Mouse (Mus musculus) heart, embryonic 16.5 days (tissue): ENCODE measurements around the gene Tpk1. TPM values are rescaled to one million over a fixed set of nuclear protein-coding genes. Genes with fewer than 3 reads are reported as not detected.

ENCODE experiments used
- ATAC-seq: fragments of 200-750 bp; cut with Nextera tagmentation; replicated peaks from 2 replicates; pipeline ENCODE4 v1.8.0; 2017; ENCODE audit warnings: moderate number of reproducible peaks; ENCODE audit not compliant: insufficient read depth, low FRiP score; ENCODE audit errors: extremely low read depth
- H3K27ac ChIP-seq: fragments of 300-500 bp; sonication (generic); 2 replicates; pipeline ENCODE4 v1.5.1; 2014; ENCODE audit warnings: mild to moderate bottlenecking, low read length, control low read depth, moderate library complexity
- H3K27me3 ChIP-seq: fragments of 300-500 bp; sonication (generic); 2 replicates; pipeline ENCODE4 v1.6.1; 2014; ENCODE audit warnings: low read length, mixed read lengths; ENCODE audit not compliant: control insufficient read depth, insufficient read depth
- H3K36me3 ChIP-seq: fragments of 300-500 bp; sonication (generic); 2 replicates; pipeline ENCODE4 v1.6.1; 2014; ENCODE audit not compliant: control insufficient read depth, insufficient read depth
- H3K4me1 ChIP-seq: fragments of 300-500 bp; sonication (generic); 2 replicates; pipeline ENCODE4 v1.6.1; 2014; ENCODE audit warnings: low read length, mixed read lengths; ENCODE audit not compliant: control insufficient read depth, insufficient read depth
- H3K4me2 ChIP-seq: fragments of 300-500 bp; sonication (generic); 2 replicates; pipeline ENCODE4 v1.6.1; 2014; ENCODE audit warnings: low read depth, mild to moderate bottlenecking, control low read depth, low read length
- H3K4me3 ChIP-seq: fragments of 300-500 bp; sonication (generic); 2 replicates; pipeline ENCODE4 v1.5.1; 2014; ENCODE audit warnings: mild to moderate bottlenecking, control low read depth, low read length
- H3K9ac ChIP-seq: fragments of 300-500 bp; sonication (generic); 2 replicates; pipeline ENCODE4 v1.6.1; 2014; ENCODE audit warnings: low read length, control low read depth
- H3K9me3 ChIP-seq: fragments of 300-500 bp; sonication (generic); replicated peaks from 2 replicates; pipeline ENCODE4 v1.6.1; 2016; ENCODE audit warnings: low read length; ENCODE audit not compliant: control insufficient read depth
- WGBS: fragments of 180-500 bp; shearing (Covaris S2); extraction: QIAGEN DNeasy Blood & Tissue Kit; methylation state at CpG from one replicate; pipeline ENCODE4 v1.1.7; 2014; 5-methylcytosine and 5-hydroxymethylcytosine counted together
- polyA plus RNA-seq: library from polyadenylated mRNA; unstranded; fragments of >200 nt; fragmentation: Nextera tagmentation; extraction: Ambion mirVana; gene quantifications from 2 replicates; pipeline ENCODE4 v1.2.1, GENCODE M21; 2015

Gene Tpk1
- polyA plus RNA-seq, 1 experiment from 2014 or later, result 7.7 TPM

GRCm38 (mm10) chr6:43382750-43383149, 283.3 kb downstream of the Tpk1 start:
- Histone ChIP-seq H3K36me3 (no peaks in the 10 kb centered on the region), H3K27ac (no peak overlapping the region), H3K9ac (no peak overlapping the region), H3K27me3 (no peaks in the 10 kb centered on the region), H3K4me1 (peaks cover 7% of the 10 kb centered on the region; the same call in 1 of the 2 replicates), H3K9me3 (no peaks in the 10 kb centered on the region), H3K4me2 (no peak overlapping the region), H3K4me3 (no peak overlapping the region)
- ATAC-seq, result no peak
- WGBS, result 76% methylated on average over 3 of the region's 3 CpGs

- Histone ChIP-seq H3K9me3 (no peaks in the 10 kb centered on the region), H3K9ac (no peak overlapping the region), H3K27me3 (no peaks in the 10 kb centered on the region), H3K36me3 (no peaks in the 10 kb centered on the region), H3K4me2 (peak overlapping the region; percentile 8; the same call in 1 of the 2 replicates), H3K4me3 (no peak overlapping the region), H3K4me1 (peaks cover 4% of the 10 kb centered on the region; the same call in 1 of the 2 replicates), H3K27ac (no peak overlapping the region)
- ATAC-seq, result peak; percentile 82; the same call in 1 of the 2 replicates
- 44% methylated on average over 3 of the region's 3 CpGs for WGBS
Measured at GRCm38 (mm10) chr6:43382284-43382683, 283.8 kb downstream of the Tpk1 start.

GRCm38 (mm10) chr6:43373206-43373605, 292.9 kb downstream of the Tpk1 start:
- 84% methylated on average over 5 of the region's 5 CpGs for WGBS
- no peaks in the 10 kb centered on the region for H3K36me3 ChIP-seq
- no peak overlapping the region for H3K27ac ChIP-seq
- no peaks in the 10 kb centered on the region for H3K9me3 ChIP-seq
- H3K27me3 ChIP-seq, result no peaks in the 10 kb centered on the region
- H3K4me1 ChIP-seq, result no peaks in the 10 kb centered on the region
- no peak for ATAC-seq
- H3K9ac ChIP-seq, result no peak overlapping the region
- H3K4me3 ChIP-seq, result no peak overlapping the region
- no peak overlapping the region for H3K4me2 ChIP-seq

GRCm38 (mm10) chr6:43367434-43367945, 298.6 kb downstream of the Tpk1 start:
- Histone ChIP-seq H3K27ac (no peak overlapping the region), H3K27me3 (no peaks in the 10 kb centered on the region), H3K4me2 (no peak overlapping the region), H3K9me3 (no peaks in the 10 kb centered on the region), H3K4me1 (no peaks in the 10 kb centered on the region), H3K9ac (no peak overlapping the region), H3K36me3 (no peaks in the 10 kb centered on the region), H3K4me3 (no peak overlapping the region)
- 68% methylated on average over 1 of the region's 1 CpGs for WGBS
- ATAC-seq, result no peak

- H3K27me3 ChIP-seq, result no peaks in the 10 kb centered on the region
- H3K4me2 ChIP-seq, result no peak overlapping the region
- 62% methylated on average over 2 of the region's 2 CpGs for WGBS
- H3K9me3 ChIP-seq, result no peaks in the 10 kb centered on the region
- H3K4me3 ChIP-seq, result no peak overlapping the region
- H3K36me3 ChIP-seq, result no peaks in the 10 kb centered on the region
- ATAC-seq, result no peak
- no peak overlapping the region for H3K9ac ChIP-seq
- no peak overlapping the region for H3K27ac ChIP-seq
- H3K4me1 ChIP-seq, result no peaks in the 10 kb centered on the region
Measured at GRCm38 (mm10) chr6:43366952-43367351, 299.1 kb downstream of the Tpk1 start.

GRCm38 (mm10) chr6:43363917-43364316, 302.2 kb downstream of the Tpk1 start:
- no peaks in the 10 kb centered on the region for H3K27me3 ChIP-seq
- H3K9ac ChIP-seq, result no peak overlapping the region
- H3K4me3 ChIP-seq, result no peak overlapping the region
- 77% methylated on average over 3 of the region's 3 CpGs for WGBS
- no peak for ATAC-seq
- no peak overlapping the region for H3K27ac ChIP-seq
- no peaks in the 10 kb centered on the region for H3K4me1 ChIP-seq
- no peaks in the 10 kb centered on the region for H3K36me3 ChIP-seq
- H3K9me3 ChIP-seq, result no peaks in the 10 kb centered on the region
- H3K4me2 ChIP-seq, result no peak overlapping the region

- no peaks in the 10 kb centered on the region for H3K9me3 ChIP-seq
- no peaks in the 10 kb centered on the region for H3K4me1 ChIP-seq
- no peaks in the 10 kb centered on the region for H3K36me3 ChIP-seq
- H3K27me3 ChIP-seq, result no peaks in the 10 kb centered on the region
- H3K4me3 ChIP-seq, result no peak overlapping the region
- no peak for ATAC-seq
- WGBS, result 72% methylated on average over 5 of the region's 5 CpGs
- no peak overlapping the region for H3K9ac ChIP-seq
- no peak overlapping the region for H3K27ac ChIP-seq
- no peak overlapping the region for H3K4me2 ChIP-seq
Measured at GRCm38 (mm10) chr6:43363291-43363820, 302.7 kb downstream of the Tpk1 start.

GRCm38 (mm10) chr6:43361248-43361647, 304.8 kb downstream of the Tpk1 start:
- no peak overlapping the region for H3K4me2 ChIP-seq
- H3K36me3 ChIP-seq, result no peaks in the 10 kb centered on the region
- no peak overlapping the region for H3K4me3 ChIP-seq
- WGBS, result 46% methylated on average over 5 of the region's 5 CpGs
- no peak overlapping the region for H3K27ac ChIP-seq
- H3K9ac ChIP-seq, result no peak overlapping the region
- no peaks in the 10 kb centered on the region for H3K4me1 ChIP-seq
- H3K27me3 ChIP-seq, result no peaks in the 10 kb centered on the region
- ATAC-seq, result no peak
- H3K9me3 ChIP-seq, result no peaks in the 10 kb centered on the region

- Histone ChIP-seq H3K4me3 (no peak overlapping the region), H3K9me3 (no peaks in the 10 kb centered on the region), H3K4me1 (no peaks in the 10 kb centered on the region), H3K27me3 (no peaks in the 10 kb centered on the region), H3K27ac (no peak overlapping the region), H3K36me3 (no peaks in the 10 kb centered on the region), H3K9ac (no peak overlapping the region), H3K4me2 (no peak overlapping the region)
- no peak for ATAC-seq
- 76% methylated on average over 3 of the region's 3 CpGs for WGBS
Measured at GRCm38 (mm10) chr6:43360214-43360613, 305.9 kb downstream of the Tpk1 start.
